Mouse (Mus musculus) adrenal gland, postnatal 10 days (tissue): ENCODE data around the gene Calhm5. TPM values are rescaled to one million over a fixed set of nuclear protein-coding genes. Genes with fewer than 3 reads are reported as not detected.

ENCODE experiments used
- DNase-seq: peaks from one replicate; pipeline ENCODE4 v3.0.0; 2021; ENCODE audit warnings: mixed read lengths
- long read RNA-seq, 2 experiments: library from polyadenylated mRNA; stranded (forward); transcript quantifications; one replicate each; pipeline ENCODE4 v2.0.0; 2021
- total RNA-seq, 2 experiments: library from RNA; stranded (reverse); gene quantifications; 2 replicates each; pipeline ENCODE4 v1.2.3; 2021

Calhm5 gene
- under 1 TPM; 0.27 to 0.39 TPM for total RNA-seq
- long read RNA-seq, experiment 1, full-length matches to known transcripts = 2 of 3 reads
- long read RNA-seq, experiment 1, partial matches to known transcripts = 1 of 3 reads
- long read RNA-seq, experiment 1, other reads (novel, unspliced or antisense) = 0 of 3 reads
- long read RNA-seq, experiment 2 = 0 reads

GRCm38 (mm10) chr10:34096418-34096883 lies at the start of gene Calhm5:
Gene Calhm5 (minus strand): TSS chr10:34096519.
- peak; percentile 41 for DNase-seq

- no peak for DNase-seq
Measured at GRCm38 (mm10) chr10:34141693-34142092, 45.4 kb upstream of the Calhm5 start.

GRCm38 (mm10) chr10:34139768-34140167 lies 43.4 kb upstream of the Calhm5 start:
- peak; percentile 50 for DNase-seq

- no peak for DNase-seq
Measured at GRCm38 (mm10) chr10:34138027-34138426, 41.7 kb upstream of the Calhm5 start.

GRCm38 (mm10) chr10:34136432-34136831 lies 40.1 kb upstream of the Calhm5 start:
- DNase-seq = no peak

DNA sequence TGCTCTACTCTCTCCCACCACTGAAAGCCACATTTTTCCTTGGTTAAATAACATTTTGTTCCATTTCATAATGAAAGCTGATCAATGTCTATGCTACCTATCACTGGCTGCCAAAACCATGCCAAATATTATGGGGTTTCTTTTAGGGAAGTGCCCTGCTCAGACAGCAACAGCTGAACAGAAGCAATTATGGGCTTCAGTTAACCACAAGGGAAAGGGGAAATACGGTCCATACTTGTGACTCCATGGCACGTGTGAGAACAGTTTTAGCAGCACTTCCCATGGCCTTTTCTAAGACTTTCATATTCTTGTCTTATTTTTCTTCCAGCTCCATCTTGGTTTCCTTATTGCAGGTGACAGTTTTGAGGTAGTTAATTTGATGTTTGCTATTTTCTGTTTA lies 35.0 kb upstream of the Calhm5 start:
- no peak for DNase-seq

GRCm38 (mm10) chr10:34128391-34128790 lies 32.1 kb upstream of the Calhm5 start:
- peak; percentile 62 for DNase-seq

- peak; percentile 71 for DNase-seq
Measured at GRCm38 (mm10) chr10:34127392-34128378, 31.4 kb upstream of the Calhm5 start, which contains the start of gene Calhm6. Gene Calhm6 (minus strand): TSS chr10:34127984.

DNA sequence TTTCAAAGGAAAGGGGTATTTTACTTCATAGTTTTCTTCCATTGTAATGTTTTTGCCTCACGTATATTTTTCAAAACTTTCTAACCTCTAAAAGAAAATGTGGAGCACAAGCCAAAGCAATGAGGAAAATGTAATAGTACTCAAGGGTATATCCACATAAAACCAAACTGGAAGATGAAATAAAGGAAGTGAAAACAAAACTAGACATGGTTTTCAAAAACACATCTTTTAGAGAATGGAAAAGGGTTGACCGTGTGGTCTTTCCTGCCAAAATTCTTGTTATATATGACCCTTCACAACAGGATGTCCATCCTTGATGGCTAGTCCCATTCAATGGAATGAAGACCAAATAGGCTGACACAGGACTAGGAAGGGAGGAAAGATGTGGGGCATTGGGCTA lies 22.1 kb upstream of the Calhm5 start:
- no peak for DNase-seq

- no peak for DNase-seq
Measured at GRCm38 (mm10) chr10:34117770-34118169, 21.5 kb upstream of the Calhm5 start.

DNA sequence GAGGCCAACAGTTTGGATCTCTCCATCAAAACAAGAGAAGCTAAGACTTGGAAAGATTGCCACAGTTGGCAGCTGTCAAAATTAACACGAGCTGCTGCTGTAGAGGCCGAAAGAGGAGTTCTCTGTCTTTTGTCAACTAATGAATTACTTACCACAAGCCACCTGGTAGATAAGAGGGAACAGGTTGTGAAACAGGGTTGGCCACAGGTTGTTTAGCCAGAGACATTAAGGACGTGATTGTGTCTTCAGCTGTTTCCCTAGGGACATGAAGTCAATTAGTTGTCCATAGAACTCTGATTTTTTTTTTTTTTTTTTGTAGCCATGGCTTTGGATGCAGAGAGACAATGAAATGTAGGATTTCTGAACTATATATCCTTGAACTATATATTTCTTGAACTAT lies 20.8 kb upstream of the Calhm5 start:
- no peak for DNase-seq

- DNase-seq = no peak
Measured at GRCm38 (mm10) chr10:34111964-34112738, 15.8 kb upstream of the Calhm5 start.

DNA sequence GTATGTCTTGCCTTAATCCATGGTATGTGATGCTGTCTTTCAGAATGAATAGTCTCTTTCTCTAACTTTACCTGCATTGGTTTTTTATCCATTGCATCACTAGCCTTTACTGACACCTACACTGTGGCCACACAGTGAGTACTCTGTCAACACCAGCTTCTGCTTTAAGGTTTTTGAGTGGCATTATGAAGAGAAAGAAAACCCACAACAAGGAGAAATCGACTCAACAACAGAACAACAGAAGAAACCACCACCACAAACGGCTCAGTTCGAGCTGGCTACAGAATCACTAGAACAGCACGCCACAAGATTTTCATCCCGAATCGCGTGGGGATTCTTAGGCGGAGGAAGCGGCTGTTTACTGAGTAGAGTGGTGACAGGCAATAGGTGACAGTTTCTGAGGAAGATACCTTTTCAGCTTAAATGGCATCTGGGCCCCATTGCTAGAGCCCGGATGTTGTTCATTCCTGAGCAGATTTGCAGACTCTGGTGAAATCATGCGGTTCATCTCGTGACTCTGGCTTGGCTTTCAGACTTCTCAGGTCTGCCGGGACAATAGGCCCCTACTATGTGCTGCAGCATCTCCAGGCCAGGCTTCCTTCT lies 14.6 kb upstream of the Calhm5 start:
- no peak for DNase-seq

- no peak for DNase-seq
Measured at GRCm38 (mm10) chr10:34095964-34096363, 355 bp downstream of the Calhm5 start.

- DNase-seq = no peak
Measured at GRCm38 (mm10) chr10:34095147-34095546, 1.2 kb downstream of the Calhm5 start.

GRCm38 (mm10) chr10:34091888-34092287 lies 4.4 kb downstream of the Calhm5 start:
- DNase-seq = no peak

DNA sequence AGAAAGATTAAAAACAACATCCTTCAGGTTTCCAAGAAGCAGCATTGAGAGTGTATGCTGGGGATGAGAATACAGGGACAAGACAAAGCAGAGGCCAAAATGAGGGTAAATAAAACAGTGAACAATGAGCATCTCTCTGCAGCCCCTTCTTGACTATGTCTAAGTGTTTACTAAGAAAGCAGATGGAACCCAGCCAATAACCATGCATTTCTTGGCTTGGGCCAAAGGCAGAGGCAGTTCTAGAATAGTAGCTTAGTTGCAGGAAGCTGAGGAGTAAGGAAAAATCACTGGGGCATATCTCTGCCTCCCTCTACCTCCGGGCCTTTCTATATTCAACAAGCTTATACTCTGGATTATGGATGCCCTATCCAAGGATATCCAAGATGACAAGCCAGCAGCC lies 5.8 kb downstream of the Calhm5 start:
- DNase-seq = no peak

DNA sequence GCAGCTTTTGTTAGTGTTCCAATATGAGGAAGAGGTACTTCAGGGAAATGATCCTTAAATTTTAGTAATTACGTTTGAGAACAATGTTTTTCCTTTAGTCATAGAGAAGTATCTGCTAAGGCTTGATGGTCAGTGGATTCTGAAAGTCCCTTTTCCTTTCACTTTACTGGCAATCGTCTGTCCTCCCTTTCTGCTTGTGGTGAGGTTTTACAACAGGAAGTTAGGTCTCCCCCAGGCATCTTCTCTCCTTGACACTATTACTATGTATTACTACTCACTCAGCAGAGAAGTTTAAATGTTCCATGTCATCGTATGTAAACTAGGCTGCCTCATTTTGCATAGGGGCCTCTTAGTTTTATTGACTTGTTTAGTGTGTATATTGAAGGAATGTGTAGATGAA lies 6.8 kb downstream of the Calhm5 start:
- no peak for DNase-seq

GRCm38 (mm10) chr10:34088515-34088914 lies 7.8 kb downstream of the Calhm5 start:
- DNase-seq = no peak

DNA sequence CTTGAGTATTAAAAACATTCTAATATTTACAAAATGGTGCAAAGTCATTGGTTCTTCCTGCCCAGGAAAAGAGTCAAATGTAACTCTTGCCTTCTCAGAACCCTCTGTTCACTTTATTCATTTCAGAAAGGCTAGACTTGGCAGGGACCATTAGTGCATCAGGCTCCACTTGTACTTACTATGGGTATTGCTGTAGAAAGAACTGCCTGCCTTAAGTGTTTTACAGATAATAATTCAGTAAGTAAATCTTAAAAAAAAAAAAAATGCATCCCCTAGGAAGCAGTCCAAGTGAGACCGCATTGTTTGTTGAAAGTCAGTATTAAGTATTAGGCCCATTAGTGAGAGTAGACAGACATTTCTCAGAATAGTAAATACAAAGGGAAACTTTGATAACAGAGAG lies 9.8 kb downstream of the Calhm5 start:
- DNase-seq = no peak

DNA sequence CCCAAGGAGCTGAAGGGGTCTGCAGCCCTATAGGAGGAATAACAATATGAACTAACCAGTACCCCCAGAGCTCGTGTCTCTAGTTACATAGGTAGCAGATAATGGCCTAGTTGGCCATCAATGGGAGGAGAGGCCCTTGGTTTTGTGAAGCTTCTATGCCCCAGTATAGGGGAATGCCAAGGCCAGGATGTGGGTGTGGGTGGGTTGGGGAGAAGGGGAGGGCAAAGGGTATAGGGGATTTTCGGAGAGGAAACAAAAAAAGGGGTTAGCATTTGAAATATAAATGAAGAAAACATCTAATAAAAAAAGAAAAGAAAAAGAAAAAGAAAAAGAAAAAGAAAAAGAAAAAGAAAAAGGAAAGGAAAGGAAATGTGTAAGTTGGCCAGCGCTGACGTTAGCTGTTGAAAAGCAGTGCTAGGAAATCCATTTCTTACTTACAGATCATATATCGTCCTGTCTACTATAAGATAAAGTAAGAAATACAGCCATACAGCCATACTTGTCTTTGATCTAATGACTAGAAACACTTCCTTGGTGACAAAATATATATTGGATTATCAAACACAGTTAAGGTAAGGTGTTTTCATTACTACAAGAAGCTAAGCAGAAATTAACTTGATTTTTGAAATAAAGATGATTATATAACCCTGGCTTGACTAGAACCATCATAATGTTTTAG lies 21.7 kb downstream of the Calhm5 start:
- no peak for DNase-seq

GRCm38 (mm10) chr10:34071650-34072049 lies 24.7 kb downstream of the Calhm5 start:
- DNase-seq = no peak
